Mouse (Mus musculus): ENCODE results near the gene Prkag3. TPM values are rescaled to one million over a fixed set of nuclear protein-coding genes. Genes with fewer than 3 reads are reported as not detected.

The Prkag3 gene
- polyA plus RNA-seq, 1 experiment from 2014 or later: 0.07 TPM

DNA sequence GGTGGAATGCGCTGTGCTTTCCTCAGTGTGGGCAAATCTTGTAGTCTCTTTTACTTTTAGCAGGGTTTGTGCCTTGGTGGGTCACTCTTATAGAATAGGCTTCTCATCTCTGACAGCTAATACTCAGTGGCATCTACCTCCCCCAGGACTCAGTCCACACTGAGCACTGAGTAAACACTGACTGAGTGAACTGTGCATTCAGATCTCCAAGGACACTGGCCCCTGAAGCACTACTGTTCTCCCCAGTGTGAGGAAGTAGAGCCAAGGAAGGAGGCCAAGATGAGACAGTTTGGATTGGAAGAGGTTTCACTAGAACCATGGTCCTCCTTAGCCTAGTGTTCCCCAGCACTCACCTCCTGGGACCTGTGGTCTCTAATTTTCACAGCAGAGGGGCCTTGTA lies 50.7 kb downstream of the Prkag3 start:
- no peak overlapping the region for H3K4me2 ChIP-seq (ENCODE audit: low read length)
- DNase-seq (ENCODE audit: low spot score) (no peak), ATAC-seq (replicated peaks; ENCODE audit: low FRiP score, low read depth) (no peak)
- H3K36me3 ChIP-seq (ENCODE audit: insufficient read depth, low read length): peaks cover 37% of the 10 kb centered on the region
- H3K27me3 ChIP-seq (ENCODE audit: insufficient read depth, low read length): no peaks in the 10 kb centered on the region
- 92% methylated on average over 1 of the region's 1 CpGs for WGBS
- no peak overlapping the region for H3K27ac ChIP-seq
- no peak overlapping the region for H3K4me3 ChIP-seq (replicated peaks; ENCODE audit: low read depth, low read length)
- no peak for TF ChIP-seq CTCF (IDR thresholded peaks at IDR 0.05; ENCODE audit: low read depth)
- no peak overlapping the region for H3K9ac ChIP-seq (ENCODE audit: low read depth, low read length)
- no peaks in the 10 kb centered on the region for H3K9me3 ChIP-seq (replicated peaks; ENCODE audit: low read length)
- H3K4me1 ChIP-seq (replicated peaks; ENCODE audit: insufficient read depth, low read length): no peaks in the 10 kb centered on the region

DNA sequence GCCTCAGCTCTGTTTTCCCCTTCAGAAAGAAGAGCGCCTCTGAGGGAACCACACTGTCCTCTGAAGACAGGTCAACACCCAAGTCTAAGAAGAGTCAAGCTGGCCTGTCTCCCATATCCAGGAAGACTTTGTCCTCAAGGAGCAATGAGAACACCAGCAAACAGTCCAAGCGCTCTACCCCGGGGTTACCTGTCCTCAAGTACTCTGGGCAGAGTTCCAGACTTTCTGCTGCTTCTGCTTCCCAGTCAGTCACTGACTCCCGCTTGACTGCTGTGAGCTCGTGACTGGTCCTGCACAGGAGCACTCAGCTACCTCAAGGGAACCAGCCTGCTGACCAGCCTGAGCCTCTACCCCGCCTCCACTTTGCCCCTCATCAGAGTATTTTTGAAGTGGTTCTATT lies 51.6 kb downstream of the Prkag3 start:
- no peak for ATAC-seq (replicated peaks; ENCODE audit: low FRiP score, low read depth)
- Histone ChIP-seq H3K9me3 (replicated peaks; ENCODE audit: low read length) (no peaks in the 10 kb centered on the region), H3K4me2 (ENCODE audit: low read length) (no peak overlapping the region), H3K27me3 (ENCODE audit: insufficient read depth, low read length) (no peaks in the 10 kb centered on the region), H3K4me1 (replicated peaks; ENCODE audit: insufficient read depth, low read length) (no peaks in the 10 kb centered on the region), H3K36me3 (ENCODE audit: insufficient read depth, low read length) (peaks cover 39% of the 10 kb centered on the region), H3K4me3 (replicated peaks; ENCODE audit: low read depth, low read length) (no peak overlapping the region), H3K27ac (no peak overlapping the region), H3K9ac (ENCODE audit: low read depth, low read length) (no peak overlapping the region)
- no peak for DNase-seq (ENCODE audit: low spot score)
- no peak for TF ChIP-seq CTCF (IDR thresholded peaks at IDR 0.05; ENCODE audit: low read depth)
- WGBS: 94% methylated on average over 6 of the region's 6 CpGs

DNA sequence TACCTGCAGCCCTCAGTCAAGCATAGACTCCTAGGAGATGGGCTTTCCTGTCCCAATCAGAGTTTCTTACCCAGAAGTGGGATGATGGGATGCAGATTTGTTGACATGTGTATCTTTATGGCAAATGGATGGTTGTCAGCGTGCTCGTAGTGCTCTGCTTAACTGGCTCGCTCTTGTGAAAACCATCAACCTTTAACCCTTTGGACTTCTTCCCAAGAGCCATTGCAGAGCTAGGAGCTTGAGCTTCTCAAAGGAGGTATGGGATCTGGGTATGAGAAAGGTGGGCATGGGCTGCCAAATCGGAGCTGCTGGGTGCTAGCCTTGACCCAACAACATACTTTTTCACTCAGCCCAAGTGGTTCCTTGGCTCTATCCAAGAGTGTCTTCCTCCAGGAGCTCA lies 53.2 kb downstream of the Prkag3 start:
- Histone ChIP-seq H3K36me3 (ENCODE audit: insufficient read depth, low read length) (peaks cover 52% of the 10 kb centered on the region), H3K27ac (no peak overlapping the region), H3K9me3 (replicated peaks; ENCODE audit: low read length) (no peaks in the 10 kb centered on the region), H3K9ac (ENCODE audit: low read depth, low read length) (no peak overlapping the region), H3K4me1 (replicated peaks; ENCODE audit: insufficient read depth, low read length) (no peaks in the 10 kb centered on the region), H3K4me2 (ENCODE audit: low read length) (no peak overlapping the region), H3K4me3 (replicated peaks; ENCODE audit: low read depth, low read length) (no peak overlapping the region), H3K27me3 (ENCODE audit: insufficient read depth, low read length) (no peaks in the 10 kb centered on the region)
- no peak for DNase-seq (ENCODE audit: low spot score)
- 90% methylated on average over 4 of the region's 4 CpGs for WGBS
- ATAC-seq (replicated peaks; ENCODE audit: low FRiP score, low read depth): no peak
- TF ChIP-seq CTCF (IDR thresholded peaks at IDR 0.05; ENCODE audit: low read depth): no peak

DNA sequence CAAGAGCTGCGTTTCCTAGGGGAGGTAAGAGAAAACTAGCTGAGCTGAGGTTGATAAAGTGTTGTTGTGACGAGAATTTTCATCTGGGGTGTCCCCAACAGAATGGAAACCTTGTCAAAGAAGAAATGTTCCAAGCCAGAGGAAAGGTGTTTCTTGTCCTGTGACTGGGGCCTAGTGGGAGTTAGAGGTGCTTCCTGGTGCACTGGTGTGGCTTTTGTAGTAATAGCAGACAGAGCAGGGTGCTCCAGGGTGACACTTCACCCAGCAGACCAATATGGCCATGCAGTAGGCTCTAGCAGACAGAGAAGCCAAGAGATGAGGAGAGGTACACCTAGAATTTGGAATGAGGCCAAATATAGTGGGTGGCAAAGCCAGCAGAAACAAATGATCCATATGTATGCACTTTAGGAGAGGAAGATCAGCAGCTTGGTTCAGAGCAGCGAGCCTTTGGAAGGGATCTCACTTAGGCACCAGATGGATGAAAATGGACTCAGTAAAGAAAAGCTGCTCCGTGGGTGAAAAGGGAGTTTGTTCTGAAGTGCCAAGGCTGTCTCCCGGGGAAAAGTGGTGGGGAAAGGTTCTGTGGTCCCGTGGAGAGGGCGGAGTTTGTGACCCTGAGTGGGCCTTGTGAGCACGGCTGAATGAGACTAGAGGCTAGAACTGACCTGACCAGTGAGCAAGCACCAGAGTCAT lies 55.0 kb downstream of the Prkag3 start:
- H3K4me3 ChIP-seq (replicated peaks; ENCODE audit: low read depth, low read length): no peak overlapping the region
- H3K36me3 ChIP-seq (ENCODE audit: insufficient read depth, low read length): peaks cover 64% of the 10 kb centered on the region
- no peak for DNase-seq (ENCODE audit: low spot score)
- no peak overlapping the region for H3K4me2 ChIP-seq (ENCODE audit: low read length)
- TF ChIP-seq CTCF (IDR thresholded peaks at IDR 0.05; ENCODE audit: low read depth): no peak
- no peaks in the 10 kb centered on the region for H3K9me3 ChIP-seq (replicated peaks; ENCODE audit: low read length)
- no peak overlapping the region for H3K9ac ChIP-seq (ENCODE audit: low read depth, low read length)
- no peak for ATAC-seq (replicated peaks; ENCODE audit: low FRiP score, low read depth)
- 92% methylated on average over 8 of the region's 8 CpGs for WGBS
- no peak overlapping the region for H3K27ac ChIP-seq
- no peaks in the 10 kb centered on the region for H3K4me1 ChIP-seq (replicated peaks; ENCODE audit: insufficient read depth, low read length)
- no peaks in the 10 kb centered on the region for H3K27me3 ChIP-seq (ENCODE audit: insufficient read depth, low read length)

Other genes starting within 250 kb of the Prkag3 start
- 49.8 and 51.6 TPM in 2 replicates for gene Cnot9, start 243.2 kb downstream of the Prkag3 start, polyA plus RNA-seq (2015; fragmentation: Nextera tagmentation; extraction: Ambion mirVana)
- 1.0 and 1.1 TPM in 2 replicates for gene Plcd4, start 206.3 kb downstream of the Prkag3 start, polyA plus RNA-seq (2015; fragmentation: Nextera tagmentation; extraction: Ambion mirVana)
- gene Usp37, start 204.9 kb downstream of the Prkag3 start, polyA plus RNA-seq (2015; fragmentation: Nextera tagmentation; extraction: Ambion mirVana): 17.4 and 20.2 TPM in 2 replicates
- gene Zfp142, start 161.0 kb downstream of the Prkag3 start, polyA plus RNA-seq (2015; fragmentation: Nextera tagmentation; extraction: Ambion mirVana): 3.6 and 3.9 TPM in 2 replicates
- 13.3 and 14.5 TPM in 2 replicates for gene Bcs1l, start 160.9 kb downstream of the Prkag3 start, polyA plus RNA-seq (2015; fragmentation: Nextera tagmentation; extraction: Ambion mirVana)
- gene Rnf25, start 147.8 kb downstream of the Prkag3 start, polyA plus RNA-seq (2015; fragmentation: Nextera tagmentation; extraction: Ambion mirVana): 30.4 and 30.5 TPM in 2 replicates
- 4.8 and 5.0 TPM in 2 replicates for gene Stk36, start 147.8 kb downstream of the Prkag3 start, polyA plus RNA-seq (2015; fragmentation: Nextera tagmentation; extraction: Ambion mirVana)
- gene Ttll4, start 87.5 kb downstream of the Prkag3 start, polyA plus RNA-seq (2015; fragmentation: Nextera tagmentation; extraction: Ambion mirVana): 6.9 and 7.1 TPM in 2 replicates
- 10.3 and 10.8 TPM in 2 replicates for gene Cyp27a1, start 35.6 kb downstream of the Prkag3 start, polyA plus RNA-seq (2015; fragmentation: Nextera tagmentation; extraction: Ambion mirVana)
- 1.9 and 2.2 TPM in 2 replicates for gene Wnt6, start 22.7 kb upstream of the Prkag3 start, polyA plus RNA-seq (2015; fragmentation: Nextera tagmentation; extraction: Ambion mirVana)
- 0.91 and 1.0 TPM in 2 replicates for gene Wnt10a, start 42.3 kb upstream of the Prkag3 start, polyA plus RNA-seq (2015; fragmentation: Nextera tagmentation; extraction: Ambion mirVana)
- not detected in 2 replicates for gene Cdk5r2, start 105.7 kb upstream of the Prkag3 start, polyA plus RNA-seq (2015; fragmentation: Nextera tagmentation; extraction: Ambion mirVana)
- 0.14 and 0.20 TPM in 2 replicates for gene Fev, start 136.2 kb upstream of the Prkag3 start, polyA plus RNA-seq (2015; fragmentation: Nextera tagmentation; extraction: Ambion mirVana)
- not detected in 2 replicates for gene Cryba2, start 143.9 kb upstream of the Prkag3 start, polyA plus RNA-seq (2015; fragmentation: Nextera tagmentation; extraction: Ambion mirVana)
- gene Cfap65, start 186.4 kb upstream of the Prkag3 start, polyA plus RNA-seq (2015; fragmentation: Nextera tagmentation; extraction: Ambion mirVana): 0.08 TPM in 2 replicates
- 6.3 and 6.9 TPM in 2 replicates for gene Ihh, start 202.5 kb upstream of the Prkag3 start, polyA plus RNA-seq (2015; fragmentation: Nextera tagmentation; extraction: Ambion mirVana)